Mouse (Mus musculus) lung, embryonic 14.5 days (tissue): ENCODE results near the gene Clasp1. TPM values are rescaled to one million over a fixed set of nuclear protein-coding genes. Genes with fewer than 3 reads are reported as not detected.

Experiments used
- ATAC-seq: fragments of 200-750 bp; cut with Nextera tagmentation; 2 replicates; pipeline ENCODE4 v1.8.0; 2017; ENCODE audit warnings: mild to moderate bottlenecking, moderate TSS enrichment, moderate library complexity; ENCODE audit not compliant: insufficient read depth
- DNase-seq: peaks from one replicate; pipeline ENCODE4 v3.0.0-alpha.2; 2015
- H3K27ac ChIP-seq: fragments of 300-500 bp; sonication (generic); 2 replicates; pipeline ENCODE4 v1.5.1; 2014; ENCODE audit warnings: low read depth, mild to moderate bottlenecking, moderate library complexity
- H3K27me3 ChIP-seq: fragments of 300-500 bp; sonication (generic); 2 replicates; pipeline ENCODE4 v1.6.1; 2014; ENCODE audit warnings: low read length, control low read depth; ENCODE audit not compliant: insufficient read depth
- H3K36me3 ChIP-seq: fragments of 300-500 bp; sonication (generic); 2 replicates; pipeline ENCODE4 v1.6.1; 2014; ENCODE audit warnings: control low read depth; ENCODE audit not compliant: insufficient read depth
- H3K4me1 ChIP-seq: fragments of 300-500 bp; sonication (generic); 2 replicates; pipeline ENCODE4 v1.6.1; 2014; ENCODE audit warnings: antibody characterized with exemption, control low read depth; ENCODE audit not compliant: insufficient read depth
- H3K4me2 ChIP-seq: fragments of 300-500 bp; sonication (generic); 2 replicates; pipeline ENCODE4 v1.6.1; 2014; ENCODE audit warnings: mild to moderate bottlenecking
- H3K4me3 ChIP-seq: fragments of 300-500 bp; sonication (generic); 2 replicates; pipeline ENCODE4 v1.5.1; 2014; ENCODE audit warnings: low read depth, low read length
- H3K9ac ChIP-seq: fragments of 300-500 bp; sonication (generic); 2 replicates; pipeline ENCODE4 v1.6.1; 2014
- H3K9me3 ChIP-seq: fragments of 300-500 bp; sonication (generic); 2 replicates; pipeline ENCODE4 v1.6.1; 2016; ENCODE audit warnings: low read depth, low read length, control low read depth
- CTCF ChIP-seq: IDR thresholded peaks from 2 replicates; pipeline ENCODE4 v1.5.1; 2016; ENCODE audit warnings: antibody characterized with exemption, low read depth
- WGBS: fragments of 180-500 bp; shearing (Covaris S2); extraction: QIAGEN DNeasy Blood & Tissue Kit; methylation state at CpG from one replicate; pipeline ENCODE4 v1.1.7; 2014; 5-methylcytosine and 5-hydroxymethylcytosine counted together
- polyA plus RNA-seq: library from polyadenylated mRNA; unstranded; fragments of >200 nt; fragmentation: Nextera tagmentation; extraction: Ambion mirVana; gene quantifications from 2 replicates; pipeline ENCODE4 v1.2.1, GENCODE M21; 2014

Gene Clasp1
- polyA plus RNA-seq, 1 experiment from 2014 or later = 60.7 TPM

GRCm38 (mm10) chr1:118548769-118549168 is 159.9 kb downstream of the Clasp1 start:
- H3K27ac ChIP-seq = no peak overlapping the region
- no peak for TF ChIP-seq CTCF
- no peaks in the 10 kb centered on the region for H3K27me3 ChIP-seq
- no peak overlapping the region for H3K4me2 ChIP-seq
- no peak overlapping the region for H3K9ac ChIP-seq
- no peaks in the 10 kb centered on the region for H3K9me3 ChIP-seq
- H3K4me1 ChIP-seq = no peaks in the 10 kb centered on the region
- WGBS = 94% methylated on average over 5 of the region's 5 CpGs
- ATAC-seq (no peak), DNase-seq (no peak)
- peaks cover 84% of the 10 kb centered on the region for H3K36me3 ChIP-seq
- no peak overlapping the region for H3K4me3 ChIP-seq

- Histone ChIP-seq H3K4me1 (no peaks in the 10 kb centered on the region), H3K27me3 (no peaks in the 10 kb centered on the region), H3K4me2 (no peak overlapping the region), H3K36me3 (peaks cover 86% of the 10 kb centered on the region), H3K9ac (no peak overlapping the region), H3K9me3 (no peaks in the 10 kb centered on the region), H3K4me3 (no peak overlapping the region), H3K27ac (no peak overlapping the region)
- DNase-seq = no peak
- ATAC-seq = no peak
- WGBS = 88% methylated on average over 5 of the region's 5 CpGs
- no peak for TF ChIP-seq CTCF
These were observed 162.3 kb downstream of the Clasp1 start for GRCm38 (mm10) chr1:118551152-118551551.

GRCm38 (mm10) chr1:118552071-118552470 is 163.2 kb downstream of the Clasp1 start:
- Histone ChIP-seq H3K27me3 (no peaks in the 10 kb centered on the region), H3K9me3 (no peaks in the 10 kb centered on the region), H3K27ac (no peak overlapping the region), H3K36me3 (peaks cover 84% of the 10 kb centered on the region), H3K4me1 (no peaks in the 10 kb centered on the region), H3K9ac (no peak overlapping the region), H3K4me2 (no peak overlapping the region), H3K4me3 (no peak overlapping the region)
- ATAC-seq (no peak), DNase-seq (no peak)
- no peak for TF ChIP-seq CTCF
- 91% methylated on average over 4 of the region's 4 CpGs for WGBS

GRCm38 (mm10) chr1:118553045-118553444 is 164.2 kb downstream of the Clasp1 start:
- Histone ChIP-seq H3K9ac (no peak overlapping the region), H3K36me3 (peaks cover 85% of the 10 kb centered on the region), H3K27me3 (no peaks in the 10 kb centered on the region), H3K27ac (no peak overlapping the region), H3K4me3 (no peak overlapping the region), H3K4me1 (no peaks in the 10 kb centered on the region), H3K4me2 (no peak overlapping the region), H3K9me3 (no peaks in the 10 kb centered on the region)
- ATAC-seq = no peak
- no peak for TF ChIP-seq CTCF
- DNase-seq = no peak
- 86% methylated on average over 2 of the region's 2 CpGs for WGBS

- TF ChIP-seq CTCF = no peak
- no peak overlapping the region for H3K9ac ChIP-seq
- no peaks in the 10 kb centered on the region for H3K4me1 ChIP-seq
- H3K27me3 ChIP-seq = no peaks in the 10 kb centered on the region
- peaks cover 85% of the 10 kb centered on the region for H3K36me3 ChIP-seq
- 83% methylated on average over 3 of the region's 3 CpGs for WGBS
- H3K9me3 ChIP-seq = no peaks in the 10 kb centered on the region
- no peak overlapping the region for H3K4me3 ChIP-seq
- H3K4me2 ChIP-seq = no peak overlapping the region
- DNase-seq = no peak
- no peak overlapping the region for H3K27ac ChIP-seq
- no peak for ATAC-seq
These were observed 164.6 kb downstream of the Clasp1 start for GRCm38 (mm10) chr1:118553451-118553850.

- no peak for TF ChIP-seq CTCF
- no peak for ATAC-seq
- Histone ChIP-seq H3K4me3 (no peak overlapping the region), H3K9ac (no peak overlapping the region), H3K27ac (no peak overlapping the region), H3K4me2 (no peak overlapping the region), H3K9me3 (no peaks in the 10 kb centered on the region), H3K36me3 (peaks cover 76% of the 10 kb centered on the region), H3K4me1 (no peaks in the 10 kb centered on the region), H3K27me3 (no peaks in the 10 kb centered on the region)
- no peak for DNase-seq
- 87% methylated on average over 5 of the region's 5 CpGs for WGBS
These were observed 166.1 kb downstream of the Clasp1 start for GRCm38 (mm10) chr1:118554961-118555360.

GRCm38 (mm10) chr1:118559716-118560115 is 170.9 kb downstream of the Clasp1 start:
- Histone ChIP-seq H3K9ac (no peak overlapping the region), H3K4me2 (no peak overlapping the region), H3K9me3 (no peaks in the 10 kb centered on the region), H3K4me3 (no peak overlapping the region), H3K4me1 (no peaks in the 10 kb centered on the region), H3K27me3 (no peaks in the 10 kb centered on the region), H3K27ac (no peak overlapping the region), H3K36me3 (peaks cover 78% of the 10 kb centered on the region)
- DNase-seq (no peak), ATAC-seq (no peak)
- TF ChIP-seq CTCF = no peak
- WGBS = 84% methylated on average over 2 of the region's 2 CpGs

GRCm38 (mm10) chr1:118564561-118564960 is 175.7 kb downstream of the Clasp1 start:
- DNase-seq (peak; percentile 13), ATAC-seq (no peak)
- peaks cover 91% of the 10 kb centered on the region for H3K36me3 ChIP-seq
- no peaks in the 10 kb centered on the region for H3K27me3 ChIP-seq
- TF ChIP-seq CTCF = peak; percentile 40
- no peak overlapping the region for H3K27ac ChIP-seq
- no peak overlapping the region for H3K4me2 ChIP-seq
- H3K9me3 ChIP-seq = no peaks in the 10 kb centered on the region
- H3K9ac ChIP-seq = no peak overlapping the region
- H3K4me3 ChIP-seq = no peak overlapping the region
- no peaks in the 10 kb centered on the region for H3K4me1 ChIP-seq
